Mouse (Mus musculus) Patski (cell line): ENCODE results near the gene Tor4a. TPM values are rescaled to one million over a fixed set of nuclear protein-coding genes. Genes with fewer than 3 reads are reported as not detected.

Experiments used
- ATAC-seq: fragments of 100-300 bp; one replicate; pipeline ENCODE4 v1.8.0; 2021
- CTCF ChIA-PET: fragments of 350-600 bp; sonication (Branson Sonifier 250); formaldehyde crosslinking; loops from one replicate; lab custom pipeline; 2022; ENCODE audit warnings: inconsistent platforms; lab: Charles Lee
- POLR2A ChIA-PET: fragments of 350-600 bp; sonication (Branson Sonifier 250); formaldehyde crosslinking; loops from one replicate; lab custom pipeline; 2022; ENCODE audit warnings: antibody characterized with exemption, inconsistent platforms; lab: Charles Lee
- DNase-seq: peaks from one replicate; pipeline ENCODE4 v3.0.0-alpha.2; 2011; ENCODE audit warnings: low read depth, low spot score
- H3K27me3 ChIP-seq: fragments of 371-371 bp; one replicate; pipeline ENCODE4 v1.5.1; 2021
- CTCF ChIP-seq: fragments of 100-300 bp; IDR thresholded peaks from one replicate; pipeline ENCODE4 v1.5.1; 2021
- in situ Hi-C: fragments of 300-500 bp; cut with MboI; formaldehyde crosslinking; loops from 3 replicates; pipeline ENCODE4 v1.11.1; 2018; ENCODE audit warnings: low pct_unique_long_range_greater_than_20kb, mixed read lengths
- polyA plus RNA-seq: library from polyadenylated mRNA; unstranded; gene quantifications from one replicate; pipeline ENCODE4 v1.2.3, GENCODE M21; 2021

Gene Tor4a
- polyA plus RNA-seq, 1 experiment from 2014 or later: 7.0 TPM

DNA sequence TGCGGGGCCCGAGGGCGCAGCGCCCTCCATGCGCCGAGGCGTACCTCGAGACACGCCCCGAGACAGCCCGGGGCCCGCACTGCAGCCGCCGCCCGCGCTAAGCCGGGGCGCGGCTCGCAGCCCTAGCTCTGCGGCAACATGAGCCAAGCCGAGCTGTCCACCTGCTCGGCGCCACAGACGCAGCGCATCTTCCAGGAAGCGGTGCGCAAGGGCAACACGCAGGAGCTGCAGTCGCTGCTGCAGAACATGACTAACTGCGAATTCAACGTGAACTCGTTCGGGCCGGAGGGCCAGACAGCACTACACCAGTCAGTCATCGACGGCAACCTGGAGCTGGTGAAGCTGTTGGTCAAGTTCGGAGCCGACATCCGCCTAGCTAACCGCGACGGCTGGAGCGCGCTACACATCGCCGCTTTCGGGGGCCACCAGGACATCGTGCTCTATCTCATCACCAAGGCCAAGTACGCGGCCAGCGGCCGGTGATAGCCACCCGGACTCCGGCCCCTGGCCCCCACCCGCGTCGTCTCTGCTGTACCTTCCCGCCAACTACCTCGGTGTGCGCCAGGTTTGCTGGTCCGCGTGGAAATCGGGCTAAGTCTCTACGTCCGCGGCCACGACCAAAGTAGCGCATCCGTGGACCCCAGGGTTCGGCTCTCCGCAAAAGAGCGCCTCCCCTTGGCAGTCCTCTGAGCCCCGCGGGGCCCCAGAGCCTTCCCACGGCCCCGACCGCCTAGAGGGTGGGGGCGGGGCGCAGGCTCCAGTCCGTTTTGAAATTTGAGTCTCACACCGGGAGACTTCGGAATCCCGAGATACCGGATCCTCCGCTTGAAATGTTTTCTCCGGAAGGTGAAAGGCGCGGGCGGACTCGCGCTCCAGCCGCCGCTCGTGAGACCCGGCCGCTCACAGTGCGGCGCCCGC, 15.5 kb downstream of the Tor4a start:
- ChIA-PET POLR2A (no interaction called here), CTCF (no interaction called here)
- ATAC-seq (no peak), DNase-seq (no peak)
- in situ Hi-C loops: no loop called here
- H3K27me3 ChIP-seq: peaks cover 42% of the 10 kb centered on the region
- no peak for TF ChIP-seq CTCF

GRCm38 (mm10) chr2:25180478-25180903, 16.2 kb downstream of the Tor4a start, which contains the start of gene Nrarp:
Gene Nrarp (plus strand): TSS chr2:25180758.
- DNase-seq: no peak
- H3K27me3 ChIP-seq: peaks cover 42% of the 10 kb centered on the region
- no peak for TF ChIP-seq CTCF
- CTCF ChIA-PET: no interaction called here
- no peak for ATAC-seq
- in situ Hi-C loops: no loop called here
- POLR2A ChIA-PET: no interaction called here

DNA sequence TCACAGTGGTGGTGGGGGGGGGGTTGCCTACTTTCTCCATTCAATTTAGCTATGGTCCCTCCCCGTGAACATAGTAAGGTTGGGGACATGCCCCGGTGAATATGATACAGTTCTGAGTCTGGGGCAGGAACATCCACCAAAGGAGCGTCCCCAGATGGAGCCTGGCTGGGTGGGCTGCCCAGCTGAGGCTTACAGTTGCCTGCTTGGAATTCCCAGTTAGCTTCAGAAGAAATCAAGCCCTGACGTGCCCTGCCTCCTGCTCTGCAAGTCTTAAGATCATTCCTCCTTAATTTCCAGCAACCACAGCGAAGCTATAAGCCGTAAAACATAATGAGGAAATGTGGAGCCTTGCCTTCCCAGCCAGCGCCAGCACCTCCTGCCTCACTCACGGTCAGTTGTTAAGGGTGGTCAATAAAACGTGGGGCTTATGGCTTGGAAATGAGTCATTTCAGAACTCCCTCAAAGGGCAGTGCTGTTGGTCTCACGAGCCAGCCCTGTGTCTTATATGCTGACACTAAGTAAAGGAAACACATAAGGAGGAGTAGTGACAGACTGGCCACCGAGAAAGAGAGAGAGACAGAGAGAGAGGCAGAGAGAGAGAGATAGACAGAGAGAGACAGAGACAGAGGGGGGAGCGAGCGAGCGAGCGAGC, 17.0 kb downstream of the Tor4a start:
- TF ChIP-seq CTCF: no peak
- ATAC-seq (no peak), DNase-seq (no peak)
- ChIA-PET POLR2A (no interaction called here), CTCF (no interaction called here)
- in situ Hi-C loops: no loop called here
- peaks cover 42% of the 10 kb centered on the region for H3K27me3 ChIP-seq

DNA sequence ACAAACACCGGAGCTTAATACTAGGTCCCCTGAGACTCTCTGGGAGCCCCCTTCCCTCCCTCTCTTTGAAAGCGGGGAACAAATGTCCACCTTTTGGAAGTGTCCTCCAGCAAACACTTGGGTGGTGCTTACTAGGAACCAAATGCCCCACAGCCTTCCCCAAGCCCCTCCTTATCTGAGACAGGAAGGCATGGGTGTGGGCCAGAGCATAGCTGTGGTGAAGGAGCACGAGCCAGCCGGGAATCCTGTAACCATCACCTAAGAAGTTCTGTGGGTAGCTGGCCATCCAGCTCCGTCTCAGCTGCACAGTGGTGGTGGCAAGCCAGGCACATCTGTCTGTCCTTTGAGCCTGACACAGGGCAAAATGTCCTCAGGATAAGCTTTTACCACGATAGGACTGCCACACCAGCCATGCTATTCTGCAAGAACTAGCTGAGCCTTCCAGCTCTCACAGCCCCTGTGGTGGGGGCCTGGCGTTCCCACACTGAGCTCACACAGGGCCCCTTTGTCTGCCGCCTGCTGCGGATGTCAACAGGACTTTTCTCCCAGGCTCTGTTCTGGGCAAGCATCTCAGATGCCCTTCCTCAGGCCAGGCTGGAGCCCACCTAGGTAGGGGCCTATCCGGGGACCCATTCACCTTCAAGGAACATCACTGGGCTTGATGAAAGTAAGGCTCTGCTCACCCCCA, 18.3 kb downstream of the Tor4a start:
- TF ChIP-seq CTCF: no peak
- CTCF ChIA-PET: interaction anchor here (1.0 kb wide), 1 partner anchor 9 kb away, joined by 3 read pairs; no protein-coding TSS in a partner anchor
- in situ Hi-C loops: no loop called here
- DNase-seq (no peak), ATAC-seq (no peak)
- POLR2A ChIA-PET: no interaction called here
- H3K27me3 ChIP-seq: peaks cover 42% of the 10 kb centered on the region

GRCm38 (mm10) chr2:25177685-25178084, 19.0 kb downstream of the Tor4a start:
- in situ Hi-C loops: no loop called here
- DNase-seq (no peak), ATAC-seq (no peak)
- no peak for TF ChIP-seq CTCF
- peaks cover 35% of the 10 kb centered on the region for H3K27me3 ChIP-seq
- ChIA-PET CTCF (interaction anchor here (1.0 to 2.1 kb wide), 3 partner anchors 10 to 50 kb away, joined by 3 to 6 read pairs (median 4); no protein-coding TSS in a partner anchor), POLR2A (no interaction called here)

DNA sequence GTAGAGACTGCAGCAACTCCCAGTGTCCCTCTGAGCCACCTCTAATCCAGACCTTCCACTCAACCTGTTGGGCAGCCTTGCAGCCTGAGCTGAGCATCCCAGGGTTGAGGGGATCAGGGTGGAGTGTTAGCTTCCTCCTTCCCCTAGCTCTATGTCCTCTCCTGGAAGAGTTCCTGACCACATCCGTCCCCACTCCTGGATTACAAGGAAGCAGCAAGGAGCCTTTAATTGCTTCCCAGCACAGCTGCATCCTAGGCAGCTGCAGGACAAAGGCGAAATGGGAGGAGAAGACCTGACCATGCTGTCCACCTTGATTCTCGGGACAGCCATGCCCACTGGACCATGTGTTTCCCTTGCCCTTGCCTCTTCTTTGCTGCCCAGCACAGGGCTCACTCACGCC, 19.6 kb downstream of the Tor4a start:
- in situ Hi-C loops: no loop called here
- no peak for ATAC-seq
- no peak for TF ChIP-seq CTCF
- CTCF ChIA-PET: interaction anchor here (1.2 to 2.1 kb wide), 3 partner anchors 17 to 51 kb away, joined by 4 to 6 read pairs (median 4); no protein-coding TSS in a partner anchor
- DNase-seq: no peak
- POLR2A ChIA-PET: no interaction called here
- peaks cover 29% of the 10 kb centered on the region for H3K27me3 ChIP-seq

GRCm38 (mm10) chr2:25176573-25176972, 20.1 kb downstream of the Tor4a start:
- CTCF ChIA-PET: interaction anchor here (1.2 to 2.1 kb wide), 3 partner anchors 17 to 51 kb away, joined by 4 to 6 read pairs (median 4); no protein-coding TSS in a partner anchor
- no peak for TF ChIP-seq CTCF
- H3K27me3 ChIP-seq: peaks cover 24% of the 10 kb centered on the region
- ATAC-seq: no peak
- in situ Hi-C loops: no loop called here
- POLR2A ChIA-PET: interaction anchor here (0.6 to 0.9 kb wide), 2 partner anchors 11 to 51 kb away, joined by 3 to 4 read pairs; no protein-coding TSS in a partner anchor
- DNase-seq: no peak

DNA sequence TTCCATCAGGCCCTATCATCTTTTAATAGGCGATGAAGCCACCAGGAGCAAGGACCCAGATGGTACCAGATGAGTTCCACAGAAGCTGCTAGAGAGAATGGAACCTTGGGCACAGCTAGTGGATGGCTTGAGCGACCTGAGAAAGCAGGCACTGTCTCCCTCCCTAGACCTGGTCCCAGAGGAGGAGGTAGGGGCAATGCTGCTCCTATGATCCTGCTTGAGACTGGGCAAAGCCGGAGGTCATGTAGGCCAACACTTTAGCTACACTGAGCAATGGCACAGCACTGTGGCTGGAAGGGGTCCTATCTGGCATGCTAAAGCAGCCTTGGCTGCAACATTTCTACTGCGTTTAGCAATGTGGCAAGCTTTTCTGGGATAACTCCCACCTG, 21.0 kb downstream of the Tor4a start:
- POLR2A ChIA-PET: interaction anchor here (0.9 kb wide), 1 partner anchor 10 kb away, joined by 3 read pairs; no protein-coding TSS in a partner anchor
- H3K27me3 ChIP-seq: peaks cover 17% of the 10 kb centered on the region
- no peak for DNase-seq

DNA sequence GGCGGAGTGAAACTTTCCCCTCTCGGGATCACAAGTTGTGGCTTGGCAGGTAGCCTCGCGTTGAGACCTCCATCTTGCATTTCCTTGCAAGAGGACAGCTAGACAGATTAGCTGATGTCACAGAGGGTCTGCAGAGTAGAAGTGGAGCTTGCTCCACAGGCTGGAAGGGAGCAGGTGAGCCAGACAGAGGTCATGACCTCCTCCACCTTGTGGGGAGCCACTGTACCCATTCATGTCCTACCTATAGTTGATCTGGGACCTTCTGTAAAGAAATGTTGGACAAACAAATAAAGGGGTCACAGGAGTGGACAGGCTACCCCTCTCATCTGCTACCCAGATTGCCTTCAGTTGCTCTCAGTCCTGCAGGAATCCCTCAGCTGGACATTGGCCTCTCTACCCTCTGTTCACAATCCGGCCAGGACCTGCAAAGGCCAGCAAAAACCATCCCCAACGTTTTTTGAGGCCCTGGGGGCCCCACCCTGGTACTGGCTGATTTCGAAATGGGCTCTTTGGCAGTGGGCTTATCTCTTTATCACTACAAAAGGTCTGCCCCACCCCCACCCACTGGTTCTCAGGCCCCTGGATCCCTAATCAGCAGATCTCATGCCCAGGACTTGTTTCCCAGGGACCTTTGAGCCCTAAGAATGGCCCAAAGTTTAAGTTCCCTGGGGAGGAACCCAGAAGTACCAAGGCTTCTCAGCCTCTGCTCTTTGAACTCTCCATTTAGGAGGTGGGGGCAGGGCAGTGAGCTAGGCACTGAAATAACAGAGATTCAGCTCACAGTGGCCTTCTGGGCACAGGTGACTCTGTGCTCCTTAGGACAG, 21.6 kb downstream of the Tor4a start:
- TF ChIP-seq CTCF: no peak
- CTCF ChIA-PET: interaction anchor here (1.2 to 1.6 kb wide), 2 partner anchors 18 to 49 kb away, joined by 3 read pairs; no protein-coding TSS in a partner anchor
- in situ Hi-C loops: no loop called here
- peaks cover 11% of the 10 kb centered on the region for H3K27me3 ChIP-seq
- POLR2A ChIA-PET: no interaction called here
- DNase-seq (no peak), ATAC-seq (no peak)

More for the DNA sequence above, 21.0 kb downstream of the Tor4a start:
- no peak for TF ChIP-seq CTCF
- in situ Hi-C loops: no loop called here
- ATAC-seq: no peak
- CTCF ChIA-PET: interaction anchor here (1.2 to 2.1 kb wide), 3 partner anchors 19 to 52 kb away, joined by 3 to 6 read pairs (median 4); no protein-coding TSS in a partner anchor
